Mouse (Mus musculus) bone marrow macrophage, adult 2 months (primary cell): ENCODE results near the gene Gm9944.

ENCODE experiments used
- CTCF ChIP-seq: IDR thresholded peaks from 2 replicates; pipeline ENCODE4 v1.5.1; 2012; ENCODE audit warnings: low read depth, mild to moderate bottlenecking, low read length, moderate library complexity
- POLR2A ChIP-seq: IDR thresholded peaks from 2 replicates; pipeline ENCODE4 v1.6.1; 2012; ENCODE audit warnings: mild to moderate bottlenecking, low read depth, low read length, borderline replicate concordance

DNA sequence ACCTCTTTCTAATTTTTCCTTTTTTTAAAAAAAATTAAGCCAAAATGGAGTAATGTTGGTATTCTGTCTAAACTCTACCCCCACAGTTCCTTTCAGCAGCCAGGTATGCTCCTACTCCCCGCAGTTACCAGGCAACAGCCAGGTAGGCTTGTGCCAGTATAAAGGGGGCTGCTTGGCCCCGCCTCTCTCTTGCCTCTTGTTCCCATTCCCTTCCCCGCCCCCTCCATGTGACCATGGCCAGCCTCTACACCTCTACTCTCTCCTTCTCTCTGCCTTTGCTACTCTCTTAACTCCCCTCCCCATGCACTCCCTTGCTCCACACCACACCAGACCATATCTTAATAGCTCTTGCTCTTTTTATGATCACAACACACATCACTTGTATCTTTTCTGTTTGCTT lies 46.9 kb downstream of the Gm9944 start:
- TF ChIP-seq POLR2A: no peak
- TF ChIP-seq CTCF: no peak
